Mouse (Mus musculus) ES-E14 (cell line): Measurements from ENCODE around the gene Psma6. TPM values are rescaled to one million over a fixed set of nuclear protein-coding genes. Genes with fewer than 3 reads are reported as not detected.
A peak's percentile ranks its signal among the peaks of the same experiment; 100 is the strongest.

ENCODE experiments used
- DNase-seq: peaks from one replicate; pipeline ENCODE4 v3.0.0-alpha.2; 2013; ENCODE audit warnings: low read depth, low spot score
- H3K27ac ChIP-seq: 2 replicates; pipeline ENCODE4 v1.5.1; 2012; ENCODE audit warnings: low read depth, mild to moderate bottlenecking, low read length, moderate library complexity, mixed read lengths; ENCODE audit not compliant: poor library complexity, insufficient read depth, severe bottlenecking
- H3K36me3 ChIP-seq: 2 replicates; pipeline ENCODE4 v1.6.1; 2012; ENCODE audit warnings: mild to moderate bottlenecking, low read length, moderate library complexity, mixed read lengths; ENCODE audit not compliant: control insufficient read depth, poor library complexity, insufficient read depth, severe bottlenecking
- H3K4me1 ChIP-seq, 2 experiments: fragments of 150-350 bp in 1 of 2; sonication (generic) in 1 of 2; 2 replicates each; pipeline ENCODE4 v1.6.1; 2012; ENCODE audit warnings: low read length in 2 of 2, mild to moderate bottlenecking in 1 of 2, mixed read lengths in 1 of 2; ENCODE audit not compliant: control insufficient read depth in 2 of 2, insufficient read depth in 2 of 2, poor library complexity in 1 of 2
- H3K4me3 ChIP-seq, 2 experiments: fragments of 150-350 bp in 1 of 2; sonication (generic) in 1 of 2; 2 replicates each; pipeline ENCODE4 v1.5.1; 2012; ENCODE audit warnings: low read length in 2 of 2, low read depth in 1 of 2, mild to moderate bottlenecking in 1 of 2, mixed read lengths in 1 of 2; ENCODE audit not compliant: insufficient read depth in 1 of 2, poor library complexity in 1 of 2, severe bottlenecking in 1 of 2
- H3K9ac ChIP-seq: 2 replicates; pipeline ENCODE4 v1.6.1; 2012; ENCODE audit warnings: low read depth, mild to moderate bottlenecking, low read length, mixed read lengths; ENCODE audit not compliant: poor library complexity, insufficient read depth, severe bottlenecking
- H3K9me3 ChIP-seq: fragments of 150-350 bp; sonication (generic); 2 replicates; pipeline ENCODE4 v1.6.1; 2012; ENCODE audit warnings: low read depth, mild to moderate bottlenecking, low read length; ENCODE audit not compliant: control insufficient read depth, insufficient read depth
- CHD2 ChIP-seq: IDR thresholded peaks from 2 replicates; pipeline ENCODE4 v1.6.1; 2014; ENCODE audit warnings: mild to moderate bottlenecking, low read depth, low read length, inconsistent platforms
- HCFC1 ChIP-seq: IDR thresholded peaks from 2 replicates; pipeline ENCODE4 v1.6.1; 2012; ENCODE audit warnings: low read length, inconsistent platforms, borderline replicate concordance; ENCODE audit not compliant: insufficient read depth
- MAFK ChIP-seq: IDR thresholded peaks from 2 replicates; pipeline ENCODE4 v1.6.1; 2014; ENCODE audit warnings: mild to moderate bottlenecking, low read depth, low read length, inconsistent platforms; ENCODE audit not compliant: insufficient read depth
- ZC3H11A ChIP-seq: IDR thresholded peaks from 2 replicates; pipeline ENCODE4 v1.6.1; 2012; ENCODE audit warnings: low read depth, mild to moderate bottlenecking, inconsistent platforms, low read length, borderline replicate concordance
- ZNF384 ChIP-seq: IDR thresholded peaks from 2 replicates; pipeline ENCODE4 v1.6.1; 2012; ENCODE audit warnings: low read depth, low read length, inconsistent platforms
- in situ Hi-C, 2 experiments: fragments of 600-800 bp; cut with MboI; formaldehyde crosslinking; loops; one replicate each; pipeline ENCODE4 v1.15.1; 2025; ENCODE audit warnings: low sequenced_read_pairs in 2 of 2, inconsistent platforms in 1 of 2; ENCODE audit not compliant: unreplicated experiment in 2 of 2
- total RNA-seq: library from RNA; depleted of rRNA; stranded (reverse); fragments of 300-350 nt; gene quantifications from 2 replicates; pipeline ENCODE4 v1.2.3, GENCODE M21; 2012

Psma6 gene
- total RNA-seq, 1 experiment, result 215 TPM

DNA sequence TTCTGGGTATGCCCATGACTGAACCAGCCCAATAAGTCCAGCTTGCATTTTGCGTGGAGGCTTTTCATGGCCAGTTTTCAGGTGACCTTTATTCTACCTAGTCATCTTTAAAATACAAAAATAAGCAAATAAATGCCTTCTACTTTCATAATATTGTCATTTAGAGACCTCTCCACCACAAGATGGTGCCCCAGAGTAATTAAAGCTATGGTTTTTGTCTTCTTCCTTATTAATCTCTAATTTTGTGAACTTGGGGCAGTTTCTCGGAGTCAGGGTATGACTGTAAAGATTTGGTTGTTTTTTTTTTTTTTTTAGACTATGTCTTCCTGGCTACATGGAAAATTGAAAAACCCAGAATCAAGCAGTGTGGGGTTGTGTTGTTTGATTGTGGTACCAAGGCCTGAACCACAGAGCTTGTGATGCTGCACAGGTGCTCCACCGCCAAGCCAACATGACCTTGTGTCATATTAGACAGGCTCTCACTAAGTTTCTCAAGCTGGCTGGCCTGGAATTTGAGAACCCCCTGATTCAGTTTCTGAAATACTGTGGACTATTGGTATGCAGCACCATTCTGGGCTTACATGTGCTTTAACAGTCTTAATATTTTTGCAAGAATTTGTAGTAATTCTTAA lies 11.5 kb upstream of the Psma6 start:
- H3K36me3 ChIP-seq, result no peaks in the 10 kb centered on the region
- peaks cover 3 to 6% of the 10 kb centered on the region in 2 experiments; a peak in 2 of 4 replicates for H3K4me1 ChIP-seq
- no peak overlapping the region for H3K27ac ChIP-seq
- no peaks in the 10 kb centered on the region; the same call in 1 of the 2 replicates for H3K9me3 ChIP-seq
- DNase-seq, result no peak
- H3K4me3 ChIP-seq, result no peak overlapping the region
- no peak for TF ChIP-seq CHD2
- TF ChIP-seq HCFC1, result no peak
- no peak for TF ChIP-seq ZNF384
- TF ChIP-seq ZC3H11A, result no peak
- TF ChIP-seq MAFK, result no peak
- in situ Hi-C loops, result no loop called here
- no peak overlapping the region for H3K9ac ChIP-seq

DNA sequence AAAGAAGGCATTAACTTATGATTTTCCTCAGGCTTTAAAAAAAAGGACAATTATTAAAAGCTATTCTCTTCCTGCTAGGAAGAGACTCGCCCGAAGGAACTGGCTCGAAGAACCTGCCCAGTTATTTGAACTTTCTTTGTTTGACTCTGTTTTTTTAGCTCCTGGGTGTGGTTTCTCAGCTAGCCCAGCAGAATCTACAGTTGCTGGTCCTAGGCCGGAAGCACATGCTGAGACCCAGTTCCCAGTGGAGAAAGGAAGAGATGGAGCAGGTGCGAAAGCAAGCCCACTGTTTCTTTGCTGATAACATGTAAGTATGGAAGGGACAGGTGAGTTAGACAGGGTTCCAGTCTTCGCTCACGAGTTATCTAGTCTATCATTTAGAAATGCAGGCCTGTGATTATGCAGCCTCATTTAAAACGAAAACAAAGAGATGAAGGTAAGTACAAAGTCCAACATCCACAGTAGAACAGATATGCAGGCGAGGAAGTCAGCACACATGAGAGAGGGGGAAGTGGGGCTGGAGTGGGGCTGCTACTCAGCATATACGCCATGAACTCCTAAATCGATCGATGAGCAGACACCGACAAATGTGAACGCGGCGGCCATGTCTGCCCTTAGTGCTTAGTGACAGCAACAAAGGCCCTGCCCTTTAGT lies 6.9 kb upstream of the Psma6 start:
- Histone ChIP-seq H3K4me3 (peak overlapping the region; percentile 4 to 15; a peak in 2 of 4 replicates), H3K36me3 (no peaks in the 10 kb centered on the region), H3K9me3 (no peaks in the 10 kb centered on the region; the same call in 1 of the 2 replicates), H3K9ac (peak overlapping the region; percentile 46), H3K4me1 (peaks cover 10 to 11% of the 10 kb centered on the region in 2 experiments; a peak in 3 of 4 replicates), H3K27ac (peak overlapping the region; percentile 92)
- TF ChIP-seq ZC3H11A (no peak), ZNF384 (peak; percentile 79; the same call in 1 of the 2 replicates), HCFC1 (no peak), CHD2 (0 out of 2 replicates have a peak, but pooled peaks have one; percentile 30), MAFK (no peak)
- DNase-seq, result peak; percentile 44
- in situ Hi-C loops, result no loop called here

DNA sequence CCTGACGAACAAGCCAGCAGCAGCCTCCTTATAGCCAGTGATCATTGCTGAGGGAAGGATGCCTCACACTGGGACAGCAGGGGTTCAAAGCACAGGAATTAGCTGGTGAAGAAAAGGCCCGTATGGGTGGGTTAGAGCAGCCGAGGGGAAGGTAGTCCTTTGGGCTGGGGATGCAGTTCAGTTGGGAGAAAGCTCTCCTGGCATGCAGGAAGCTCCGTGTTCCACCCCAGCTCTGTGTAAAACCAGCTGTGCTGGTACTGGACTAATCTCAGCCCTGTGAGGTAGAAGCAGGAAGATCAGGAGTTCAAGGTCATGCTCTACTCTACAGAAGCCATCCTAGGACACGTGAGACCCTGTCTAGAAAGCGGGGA lies 6.4 kb upstream of the Psma6 start:
- in situ Hi-C loops, result no loop called here
- peaks cover 10 to 12% of the 10 kb centered on the region in 2 experiments; a peak in 3 of 4 replicates for H3K4me1 ChIP-seq
- 0 out of 2 replicates have a peak, but pooled peaks have one; percentile 51 for TF ChIP-seq HCFC1
- TF ChIP-seq MAFK, result no peak
- DNase-seq, result peak; percentile 44
- peak overlapping the region; percentile 46 for H3K9ac ChIP-seq
- no peaks in the 10 kb centered on the region; the same call in 1 of the 2 replicates for H3K9me3 ChIP-seq
- H3K27ac ChIP-seq, result peak overlapping the region; percentile 92
- H3K36me3 ChIP-seq, result no peaks in the 10 kb centered on the region
- peak overlapping the region; percentile 4 to 15; a peak in 2 of 4 replicates for H3K4me3 ChIP-seq

DNA sequence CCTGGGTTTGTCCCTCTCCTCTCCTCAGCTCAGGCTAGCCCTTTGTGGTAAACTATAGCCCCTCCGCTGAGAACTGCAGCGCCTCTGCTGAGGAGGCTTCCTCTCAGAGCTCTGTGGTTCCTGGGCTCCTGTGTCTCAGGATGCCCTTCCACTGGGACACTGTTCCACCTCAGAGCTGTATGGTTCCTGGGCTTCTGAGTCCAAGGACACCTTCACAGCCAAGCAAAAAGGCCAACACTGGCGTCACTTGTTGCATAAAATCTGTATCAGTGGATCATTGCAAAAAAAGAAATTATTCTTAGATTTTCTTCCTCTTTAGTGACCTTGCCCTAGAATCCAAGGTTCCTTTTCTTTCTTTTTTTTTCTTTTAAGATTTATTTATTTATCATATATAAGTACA lies 804 bp downstream of the Psma6 start:
- peak overlapping the region; percentile 74 for H3K27ac ChIP-seq
- in situ Hi-C loops, result no loop called here
- no peaks in the 10 kb centered on the region for H3K36me3 ChIP-seq
- H3K4me3 ChIP-seq, result no peak overlapping the region
- H3K4me1 ChIP-seq, result peaks cover 35 to 37% of the 10 kb centered on the region in 2 experiments
- H3K9ac ChIP-seq, result 0 out of 2 replicates have a peak overlapping the region, but pooled peaks have one; percentile 12
- no peaks in the 10 kb centered on the region for H3K9me3 ChIP-seq
- TF ChIP-seq ZC3H11A (no peak), HCFC1 (no peak), MAFK (no peak), CHD2 (no peak), ZNF384 (no peak)
- DNase-seq, result no peak
